Mouse (Mus musculus): ENCODE results near the gene Lrrc4. TPM values are rescaled to one million over a fixed set of nuclear protein-coding genes. Genes with fewer than 3 reads are reported as not detected.

The Lrrc4 gene
- polyA plus RNA-seq, 1 experiment from 2014 or later: 1.0 TPM

DNA sequence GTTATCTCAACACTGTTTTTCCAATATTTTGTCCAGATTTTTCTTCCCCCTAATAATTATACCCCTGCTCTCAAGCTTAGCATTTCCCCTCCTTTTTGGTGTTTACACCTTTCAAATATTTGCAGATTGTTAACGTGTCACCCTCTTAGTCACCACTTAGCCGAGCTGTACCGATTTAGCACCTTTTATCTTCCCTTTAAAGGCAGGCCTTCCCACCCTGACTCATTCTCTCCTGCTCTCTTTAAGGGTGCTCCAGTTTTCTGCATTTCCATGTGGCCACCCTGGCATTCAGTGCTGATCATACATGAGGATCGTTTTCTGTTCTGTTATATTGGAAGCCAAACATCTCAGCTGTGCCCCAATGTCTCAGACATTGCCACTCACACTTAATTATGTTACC, 41.9 kb downstream of the Lrrc4 start:
- H3K4me1 ChIP-seq (ENCODE audit: control insufficient read depth, insufficient read depth, low read length): no peaks in the 10 kb centered on the region
- H3K4me3 ChIP-seq (ENCODE audit: low read depth, low read length): no peak overlapping the region
- DNase-seq (ENCODE audit: low spot score): no peak
- no peak overlapping the region for H3K9ac ChIP-seq (ENCODE audit: low read depth, low read length)
- H3K9me3 ChIP-seq (ENCODE audit: control insufficient read depth, low read length): no peaks in the 10 kb centered on the region
- no peaks in the 10 kb centered on the region for H3K27me3 ChIP-seq (replicated peaks; ENCODE audit: control insufficient read depth, insufficient read depth, low read length)
- H3K4me2 ChIP-seq (ENCODE audit: low read depth, low read length): no peak overlapping the region
- no peak overlapping the region for H3K27ac ChIP-seq (replicated peaks; ENCODE audit: low read depth, low read length)
- WGBS: 81% methylated on average over 4 of the region's 4 CpGs
- no peak for ATAC-seq (ENCODE audit: low read depth)
- no peaks in the 10 kb centered on the region for H3K36me3 ChIP-seq (ENCODE audit: control insufficient read depth, insufficient read depth, low read length)

DNA sequence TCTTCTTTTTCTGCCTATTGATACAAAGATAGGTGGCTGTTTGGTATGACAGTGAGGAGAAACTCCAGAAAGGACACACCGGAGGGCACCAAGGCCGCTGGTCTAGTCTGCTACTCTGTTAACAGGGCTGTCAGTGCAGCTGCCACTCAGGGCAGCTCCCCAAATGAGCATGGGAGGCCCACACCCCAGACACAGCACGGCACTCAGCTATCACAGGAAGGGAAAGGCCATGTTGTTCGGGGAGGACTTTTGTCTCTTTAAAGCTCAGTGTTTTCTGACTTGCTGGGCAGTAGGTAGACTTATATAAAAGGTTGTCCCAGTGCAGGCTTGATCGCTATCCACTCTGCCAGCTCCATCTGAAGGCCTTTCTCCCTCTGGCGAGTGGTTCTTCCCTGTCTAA, 44.4 kb downstream of the Lrrc4 start:
- no peak for DNase-seq (ENCODE audit: low spot score)
- Histone ChIP-seq H3K4me2 (ENCODE audit: low read depth, low read length) (no peak overlapping the region), H3K9me3 (ENCODE audit: control insufficient read depth, low read length) (no peaks in the 10 kb centered on the region), H3K4me1 (ENCODE audit: control insufficient read depth, insufficient read depth, low read length) (no peaks in the 10 kb centered on the region), H3K27ac (replicated peaks; ENCODE audit: low read depth, low read length) (no peak overlapping the region), H3K36me3 (ENCODE audit: control insufficient read depth, insufficient read depth, low read length) (no peaks in the 10 kb centered on the region), H3K27me3 (replicated peaks; ENCODE audit: control insufficient read depth, insufficient read depth, low read length) (no peaks in the 10 kb centered on the region), H3K4me3 (ENCODE audit: low read depth, low read length) (no peak overlapping the region), H3K9ac (ENCODE audit: low read depth, low read length) (no peak overlapping the region)
- no peak for ATAC-seq (ENCODE audit: low read depth)
- WGBS: 74% methylated on average over 6 of the region's 6 CpGs

DNA sequence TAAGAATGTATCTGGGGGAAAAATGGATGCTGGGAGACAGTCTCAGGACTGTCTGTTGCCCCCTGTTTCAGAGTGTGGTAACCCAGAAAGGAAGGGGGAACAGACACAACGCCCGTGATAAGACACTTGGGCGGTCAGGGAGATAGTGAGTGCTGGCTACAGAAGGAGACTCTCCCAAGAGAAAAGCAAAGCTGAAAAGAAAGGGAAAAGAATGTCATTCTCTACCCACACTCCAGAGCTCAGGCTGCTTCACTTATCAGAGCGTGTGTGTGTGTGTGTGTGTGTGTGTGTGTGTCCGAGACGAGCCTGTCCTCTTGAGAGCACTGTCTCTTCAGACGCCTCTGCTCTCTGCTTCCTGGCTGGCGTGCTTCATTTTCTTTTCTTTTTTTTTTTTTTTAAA, 45.8 kb downstream of the Lrrc4 start:
- Histone ChIP-seq H3K4me2 (ENCODE audit: low read depth, low read length) (no peak overlapping the region), H3K9me3 (ENCODE audit: control insufficient read depth, low read length) (no peaks in the 10 kb centered on the region), H3K27me3 (replicated peaks; ENCODE audit: control insufficient read depth, insufficient read depth, low read length) (no peaks in the 10 kb centered on the region), H3K4me1 (ENCODE audit: control insufficient read depth, insufficient read depth, low read length) (no peaks in the 10 kb centered on the region), H3K36me3 (ENCODE audit: control insufficient read depth, insufficient read depth, low read length) (no peaks in the 10 kb centered on the region), H3K27ac (replicated peaks; ENCODE audit: low read depth, low read length) (no peak overlapping the region), H3K9ac (ENCODE audit: low read depth, low read length) (no peak overlapping the region), H3K4me3 (ENCODE audit: low read depth, low read length) (no peak overlapping the region)
- no peak for DNase-seq (ENCODE audit: low spot score)
- ATAC-seq (ENCODE audit: low read depth): no peak
- 72% methylated on average over 8 of the region's 8 CpGs for WGBS

- no peak overlapping the region for H3K4me2 ChIP-seq (ENCODE audit: low read depth, low read length)
- H3K27me3 ChIP-seq (replicated peaks; ENCODE audit: control insufficient read depth, insufficient read depth, low read length): no peaks in the 10 kb centered on the region
- no peaks in the 10 kb centered on the region for H3K4me1 ChIP-seq (ENCODE audit: control insufficient read depth, insufficient read depth, low read length)
- no peak overlapping the region for H3K4me3 ChIP-seq (ENCODE audit: low read depth, low read length)
- ATAC-seq (ENCODE audit: low read depth): no peak
- no peaks in the 10 kb centered on the region for H3K36me3 ChIP-seq (ENCODE audit: control insufficient read depth, insufficient read depth, low read length)
- no peak for DNase-seq (ENCODE audit: low spot score)
- no peak overlapping the region for H3K9ac ChIP-seq (ENCODE audit: low read depth, low read length)
- no peaks in the 10 kb centered on the region for H3K9me3 ChIP-seq (ENCODE audit: control insufficient read depth, low read length)
- no peak overlapping the region for H3K27ac ChIP-seq (replicated peaks; ENCODE audit: low read depth, low read length)
- 46% methylated on average over 5 of the region's 5 CpGs for WGBS
Observed at GRCm38 (mm10) chr6:28783953-28784352, 47.6 kb downstream of the Lrrc4 start.

- Histone ChIP-seq H3K4me1 (ENCODE audit: control insufficient read depth, insufficient read depth, low read length) (no peaks in the 10 kb centered on the region), H3K27ac (replicated peaks; ENCODE audit: low read depth, low read length) (no peak overlapping the region), H3K4me2 (ENCODE audit: low read depth, low read length) (no peak overlapping the region), H3K27me3 (replicated peaks; ENCODE audit: control insufficient read depth, insufficient read depth, low read length) (no peaks in the 10 kb centered on the region), H3K9ac (ENCODE audit: low read depth, low read length) (no peak overlapping the region), H3K36me3 (ENCODE audit: control insufficient read depth, insufficient read depth, low read length) (no peaks in the 10 kb centered on the region), H3K4me3 (ENCODE audit: low read depth, low read length) (no peak overlapping the region), H3K9me3 (ENCODE audit: control insufficient read depth, low read length) (no peaks in the 10 kb centered on the region)
- ATAC-seq (ENCODE audit: low read depth) (no peak), DNase-seq (ENCODE audit: low spot score) (no peak)
- WGBS: 73% methylated on average over 4 of the region's 4 CpGs
Observed at GRCm38 (mm10) chr6:28783082-28783647, 48.4 kb downstream of the Lrrc4 start.

GRCm38 (mm10) chr6:28781696-28782095, 49.9 kb downstream of the Lrrc4 start:
- ATAC-seq (ENCODE audit: low read depth) (no peak), DNase-seq (ENCODE audit: low spot score) (peak; percentile 40)
- H3K4me2 ChIP-seq (ENCODE audit: low read depth, low read length): no peak overlapping the region
- H3K36me3 ChIP-seq (ENCODE audit: control insufficient read depth, insufficient read depth, low read length): no peaks in the 10 kb centered on the region
- no peaks in the 10 kb centered on the region for H3K4me1 ChIP-seq (ENCODE audit: control insufficient read depth, insufficient read depth, low read length)
- no peaks in the 10 kb centered on the region for H3K27me3 ChIP-seq (replicated peaks; ENCODE audit: control insufficient read depth, insufficient read depth, low read length)
- no peak overlapping the region for H3K4me3 ChIP-seq (ENCODE audit: low read depth, low read length)
- H3K9me3 ChIP-seq (ENCODE audit: control insufficient read depth, low read length): no peaks in the 10 kb centered on the region
- 39% methylated on average over 3 of the region's 3 CpGs for WGBS
- H3K27ac ChIP-seq (replicated peaks; ENCODE audit: low read depth, low read length): no peak overlapping the region
- H3K9ac ChIP-seq (ENCODE audit: low read depth, low read length): no peak overlapping the region

- no peaks in the 10 kb centered on the region for H3K36me3 ChIP-seq (ENCODE audit: control insufficient read depth, insufficient read depth, low read length)
Observed at GRCm38 (mm10) chr6:28771331-28771730, 60.2 kb downstream of the Lrrc4 start.

GRCm38 (mm10) chr6:28767891-28768481, 63.6 kb downstream of the Lrrc4 start:
- WGBS: 89% methylated on average over 6 of the region's 6 CpGs
- H3K4me1 ChIP-seq (ENCODE audit: control insufficient read depth, insufficient read depth, low read length): no peaks in the 10 kb centered on the region
- H3K27ac ChIP-seq (replicated peaks; ENCODE audit: low read depth, low read length): no peak overlapping the region
- 0 out of 2 replicates have a peak, but pooled peaks cover 4% of the 10 kb centered on the region for H3K9me3 ChIP-seq (ENCODE audit: control insufficient read depth, low read length)
- no peaks in the 10 kb centered on the region for H3K27me3 ChIP-seq (replicated peaks; ENCODE audit: control insufficient read depth, insufficient read depth, low read length)
- no peak overlapping the region for H3K4me3 ChIP-seq (ENCODE audit: low read depth, low read length)
- no peak overlapping the region for H3K4me2 ChIP-seq (ENCODE audit: low read depth, low read length)
- DNase-seq (ENCODE audit: low spot score): no peak
- no peak for ATAC-seq (ENCODE audit: low read depth)
- no peaks in the 10 kb centered on the region for H3K36me3 ChIP-seq (ENCODE audit: control insufficient read depth, insufficient read depth, low read length)
- no peak overlapping the region for H3K9ac ChIP-seq (ENCODE audit: low read depth, low read length)

More at GRCm38 (mm10) chr6:28771331-28771730, 60.2 kb downstream of the Lrrc4 start:
- Histone ChIP-seq H3K27ac (replicated peaks; ENCODE audit: low read depth, low read length) (no peak overlapping the region), H3K9me3 (ENCODE audit: control insufficient read depth, low read length) (0 out of 2 replicates have a peak, but pooled peaks cover 4% of the 10 kb centered on the region), H3K4me3 (ENCODE audit: low read depth, low read length) (no peak overlapping the region), H3K4me2 (ENCODE audit: low read depth, low read length) (no peak overlapping the region), H3K4me1 (ENCODE audit: control insufficient read depth, insufficient read depth, low read length) (no peaks in the 10 kb centered on the region), H3K27me3 (replicated peaks; ENCODE audit: control insufficient read depth, insufficient read depth, low read length) (no peaks in the 10 kb centered on the region), H3K9ac (ENCODE audit: low read depth, low read length) (no peak overlapping the region)
- DNase-seq (ENCODE audit: low spot score) (no peak), ATAC-seq (ENCODE audit: low read depth) (no peak)
- WGBS: 37% methylated on average over 2 of the region's 2 CpGs

DNA sequence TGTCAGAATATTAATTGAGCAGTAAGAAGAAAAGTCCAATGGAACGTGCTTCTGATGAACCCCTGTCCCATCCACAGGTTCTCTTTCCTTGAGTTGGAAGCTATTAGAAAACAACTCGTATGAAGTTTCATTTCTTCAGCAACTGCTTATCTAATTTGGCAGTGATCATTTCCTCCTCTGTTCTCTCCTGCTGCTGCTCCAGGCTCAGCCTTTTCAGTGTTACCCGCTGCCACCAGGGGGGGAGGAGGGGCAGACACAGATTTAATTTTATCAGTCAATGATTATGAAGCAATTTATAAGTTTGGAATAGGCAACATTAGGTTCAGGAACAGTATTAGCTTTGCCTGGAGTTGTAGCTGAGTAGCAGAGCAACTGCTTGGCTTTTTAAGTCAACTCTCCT, 64.9 kb downstream of the Lrrc4 start:
- ATAC-seq (ENCODE audit: low read depth) (no peak), DNase-seq (ENCODE audit: low spot score) (no peak)
- Histone ChIP-seq H3K36me3 (ENCODE audit: control insufficient read depth, insufficient read depth, low read length) (no peaks in the 10 kb centered on the region), H3K4me3 (ENCODE audit: low read depth, low read length) (no peak overlapping the region), H3K4me1 (ENCODE audit: control insufficient read depth, insufficient read depth, low read length) (no peaks in the 10 kb centered on the region), H3K27ac (replicated peaks; ENCODE audit: low read depth, low read length) (no peak overlapping the region), H3K9me3 (ENCODE audit: control insufficient read depth, low read length) (0 out of 2 replicates have a peak, but pooled peaks cover 4% of the 10 kb centered on the region), H3K27me3 (replicated peaks; ENCODE audit: control insufficient read depth, insufficient read depth, low read length) (no peaks in the 10 kb centered on the region), H3K9ac (ENCODE audit: low read depth, low read length) (no peak overlapping the region), H3K4me2 (ENCODE audit: low read depth, low read length) (no peak overlapping the region)
- WGBS: 86% methylated on average over 3 of the region's 3 CpGs
